Mouse (Mus musculus): Measurements from ENCODE around the gene Rnf38. TPM values are rescaled to one million over a fixed set of nuclear protein-coding genes. Genes with fewer than 3 reads are reported as not detected.

Gene Rnf38
- total RNA-seq, 1 experiment: 19.6 TPM

GRCm38 (mm10) chr4:44265500-44265899, 31.9 kb upstream of the Rnf38 start:
- Histone ChIP-seq H3K4me1 (ENCODE audit: control insufficient read depth in 2 of 2, insufficient read depth in 2 of 2, low read length in 2 of 2, poor library complexity in 1 of 2) (no peaks in the 10 kb centered on the region), H3K9ac (ENCODE audit: insufficient read depth, low read depth, low read length, poor library complexity, severe bottlenecking) (no peak overlapping the region), H3K27ac (ENCODE audit: insufficient read depth, low read depth, low read length, poor library complexity, severe bottlenecking) (no peak overlapping the region), H3K9me3 (ENCODE audit: control insufficient read depth, insufficient read depth, low read depth, low read length) (0 out of 2 replicates have a peak, but pooled peaks cover 2% of the 10 kb centered on the region), H3K36me3 (ENCODE audit: control insufficient read depth, insufficient read depth, low read length, poor library complexity, severe bottlenecking) (no peaks in the 10 kb centered on the region), H3K4me3 (ENCODE audit: insufficient read depth in 1 of 2, low read depth in 1 of 2, low read length in 2 of 2, poor library complexity in 1 of 2, severe bottlenecking in 1 of 2) (no peak overlapping the region)
- no peak for TF ChIP-seq MAFK (IDR thresholded peaks at IDR 0.05; ENCODE audit: insufficient read depth, low read depth, low read length)
- TF ChIP-seq ZC3H11A (IDR thresholded peaks at IDR 0.05; ENCODE audit: borderline replicate concordance, low read depth, low read length): no peak
- TF ChIP-seq ZNF384 (IDR thresholded peaks at IDR 0.05; ENCODE audit: low read depth, low read length): no peak
- TF ChIP-seq CHD2 (IDR thresholded peaks at IDR 0.05; ENCODE audit: low read depth, low read length): no peak
- TF ChIP-seq HCFC1 (IDR thresholded peaks at IDR 0.05; ENCODE audit: borderline replicate concordance, insufficient read depth, low read length): no peak
- in situ Hi-C loops (cut with MboI; ENCODE audit: low sequenced_read_pairs in 2 of 2, unreplicated experiment in 2 of 2): no loop called here
- DNase-seq (ENCODE audit: low read depth, low spot score): no peak

GRCm38 (mm10) chr4:44260244-44260643, 26.7 kb upstream of the Rnf38 start:
- H3K4me1 ChIP-seq (ENCODE audit: control insufficient read depth in 2 of 2, insufficient read depth in 2 of 2, low read length in 2 of 2, poor library complexity in 1 of 2): no peaks in the 10 kb centered on the region; a peak in 1 of 4 replicates
- in situ Hi-C loops (cut with MboI; ENCODE audit: low sequenced_read_pairs in 2 of 2, unreplicated experiment in 2 of 2): no loop called here
- H3K36me3 ChIP-seq (ENCODE audit: control insufficient read depth, insufficient read depth, low read length, poor library complexity, severe bottlenecking): no peaks in the 10 kb centered on the region
- H3K4me3 ChIP-seq (ENCODE audit: insufficient read depth in 1 of 2, low read depth in 1 of 2, low read length in 2 of 2, poor library complexity in 1 of 2, severe bottlenecking in 1 of 2): no peak overlapping the region
- no peaks in the 10 kb centered on the region for H3K9me3 ChIP-seq (ENCODE audit: control insufficient read depth, insufficient read depth, low read depth, low read length)
- H3K9ac ChIP-seq (ENCODE audit: insufficient read depth, low read depth, low read length, poor library complexity, severe bottlenecking): no peak overlapping the region
- H3K27ac ChIP-seq (ENCODE audit: insufficient read depth, low read depth, low read length, poor library complexity, severe bottlenecking): no peak overlapping the region
- DNase-seq (ENCODE audit: low read depth, low spot score): peak; percentile 69
- TF ChIP-seq ZC3H11A (IDR thresholded peaks at IDR 0.05; ENCODE audit: borderline replicate concordance, low read depth, low read length): no peak
- no peak for TF ChIP-seq MAFK (IDR thresholded peaks at IDR 0.05; ENCODE audit: insufficient read depth, low read depth, low read length)
- TF ChIP-seq HCFC1 (IDR thresholded peaks at IDR 0.05; ENCODE audit: borderline replicate concordance, insufficient read depth, low read length): no peak
- TF ChIP-seq CHD2 (IDR thresholded peaks at IDR 0.05; ENCODE audit: low read depth, low read length): no peak
- no peak for TF ChIP-seq ZNF384 (IDR thresholded peaks at IDR 0.05; ENCODE audit: low read depth, low read length)

- Histone ChIP-seq H3K9ac (ENCODE audit: insufficient read depth, low read depth, low read length, poor library complexity, severe bottlenecking) (no peak overlapping the region), H3K36me3 (ENCODE audit: control insufficient read depth, insufficient read depth, low read length, poor library complexity, severe bottlenecking) (no peaks in the 10 kb centered on the region), H3K27ac (ENCODE audit: insufficient read depth, low read depth, low read length, poor library complexity, severe bottlenecking) (no peak overlapping the region), H3K4me1 (ENCODE audit: control insufficient read depth in 2 of 2, insufficient read depth in 2 of 2, low read length in 2 of 2, poor library complexity in 1 of 2) (peaks cover 0 to 3% of the 10 kb centered on the region in 2 experiments; a peak in 3 of 4 replicates), H3K4me3 (ENCODE audit: insufficient read depth in 1 of 2, low read depth in 1 of 2, low read length in 2 of 2, poor library complexity in 1 of 2, severe bottlenecking in 1 of 2) (no peak overlapping the region), H3K9me3 (ENCODE audit: control insufficient read depth, insufficient read depth, low read depth, low read length) (no peaks in the 10 kb centered on the region)
- TF ChIP-seq HCFC1 (IDR thresholded peaks at IDR 0.05; ENCODE audit: borderline replicate concordance, insufficient read depth, low read length): no peak
- no peak for TF ChIP-seq MAFK (IDR thresholded peaks at IDR 0.05; ENCODE audit: insufficient read depth, low read depth, low read length)
- no peak for TF ChIP-seq CHD2 (IDR thresholded peaks at IDR 0.05; ENCODE audit: low read depth, low read length)
- no peak for TF ChIP-seq ZC3H11A (IDR thresholded peaks at IDR 0.05; ENCODE audit: borderline replicate concordance, low read depth, low read length)
- no peak for TF ChIP-seq ZNF384 (IDR thresholded peaks at IDR 0.05; ENCODE audit: low read depth, low read length)
- in situ Hi-C loops (cut with MboI; ENCODE audit: low sequenced_read_pairs in 2 of 2, unreplicated experiment in 2 of 2): no loop called here
- no peak for DNase-seq (ENCODE audit: low read depth, low spot score)
Observed at GRCm38 (mm10) chr4:44259126-44259525, 25.5 kb upstream of the Rnf38 start.

- Histone ChIP-seq H3K4me3 (ENCODE audit: insufficient read depth in 1 of 2, low read depth in 1 of 2, low read length in 2 of 2, poor library complexity in 1 of 2, severe bottlenecking in 1 of 2) (no peak overlapping the region), H3K27ac (ENCODE audit: insufficient read depth, low read depth, low read length, poor library complexity, severe bottlenecking) (no peak overlapping the region), H3K9ac (ENCODE audit: insufficient read depth, low read depth, low read length, poor library complexity, severe bottlenecking) (no peak overlapping the region), H3K4me1 (ENCODE audit: control insufficient read depth in 2 of 2, insufficient read depth in 2 of 2, low read length in 2 of 2, poor library complexity in 1 of 2) (peaks cover 8 to 19% of the 10 kb centered on the region in 2 experiments), H3K36me3 (ENCODE audit: control insufficient read depth, insufficient read depth, low read length, poor library complexity, severe bottlenecking) (no peaks in the 10 kb centered on the region), H3K9me3 (ENCODE audit: control insufficient read depth, insufficient read depth, low read depth, low read length) (no peaks in the 10 kb centered on the region)
- TF ChIP-seq CHD2 (IDR thresholded peaks at IDR 0.05; ENCODE audit: low read depth, low read length) (no peak), MAFK (IDR thresholded peaks at IDR 0.05; ENCODE audit: insufficient read depth, low read depth, low read length) (no peak), HCFC1 (IDR thresholded peaks at IDR 0.05; ENCODE audit: borderline replicate concordance, insufficient read depth, low read length) (no peak), ZNF384 (IDR thresholded peaks at IDR 0.05; ENCODE audit: low read depth, low read length) (no peak), ZC3H11A (IDR thresholded peaks at IDR 0.05; ENCODE audit: borderline replicate concordance, low read depth, low read length) (no peak)
- DNase-seq (ENCODE audit: low read depth, low spot score): no peak
- in situ Hi-C loops (cut with MboI; ENCODE audit: low sequenced_read_pairs in 2 of 2, unreplicated experiment in 2 of 2): no loop called here
Observed at GRCm38 (mm10) chr4:44254579-44254978, 21.0 kb upstream of the Rnf38 start.
